Mouse (Mus musculus): ENCODE measurements around the gene Kcnk7. TPM values are rescaled to one million over a fixed set of nuclear protein-coding genes. Genes with fewer than 3 reads are reported as not detected.

Gene Kcnk7
- total RNA-seq, 2 experiments from 2014 or later, result not detected

GRCm38 (mm10) chr19:5756321-5756985 lies 52.3 kb downstream of the Kcnk7 start:
- no peak for DNase-seq

Small RNAs within 50 kb of the gene (microRNA-seq; reads per million reads assigned to microRNA genes)
- gene Mir6987, result 0 reads per million in 2 experiments

Other genes with a start within 250 kb of the Kcnk7 start
- gene Ccdc85b, start 246.5 kb upstream of the Kcnk7 start, total RNA-seq (2021), result 1 to 10 TPM; 8.2 to 9.1 TPM
- 10 to 100 TPM; 53.2 to 54.6 TPM for gene Fibp, start 243.8 kb upstream of the Kcnk7 start, total RNA-seq (2021)
- gene Ctsw, start 235.9 kb upstream of the Kcnk7 start, total RNA-seq (2021), result under 1 TPM in 1 of 2 experiments, not detected in 1; 0.50 TPM
- gene Efemp2, start 230.4 kb upstream of the Kcnk7 start, total RNA-seq (2021), result 10 to 100 TPM; 29.9 to 42.9 TPM
- 10 to 100 TPM; 24.7 to 29.9 TPM for gene Mus81, start 216.0 kb upstream of the Kcnk7 start, total RNA-seq (2021)
- 100 to 1,000 TPM; 305 to 378 TPM for gene Cfl1, start 213.9 kb upstream of the Kcnk7 start, total RNA-seq (2021)
- 1 to 10 TPM in 1 of 2 experiments, under 1 TPM in 1; 0.47 to 1.4 TPM for gene 1700020D05Rik, start 200.6 kb upstream of the Kcnk7 start, total RNA-seq (2021)
- 1 to 10 TPM; 5.1 to 7.2 TPM for gene Snx32, start 193.8 kb upstream of the Kcnk7 start, total RNA-seq (2021)
- not detected for gene Ovol1, start 143.7 kb upstream of the Kcnk7 start, total RNA-seq (2021)
- gene Ap5b1, start 136.3 kb upstream of the Kcnk7 start, total RNA-seq (2021), result 1 to 10 TPM; 1.6 to 2.7 TPM
- 10 to 100 TPM; 44.9 to 50.4 TPM for gene Rnaseh2c, start 102.5 kb upstream of the Kcnk7 start, total RNA-seq (2021)
- gene Kat5, start 94.1 kb upstream of the Kcnk7 start, total RNA-seq (2021), result 10 to 100 TPM; 31.6 to 39.9 TPM
- 10 to 100 TPM; 20.0 to 28.8 TPM for gene Rela, start 66.9 kb upstream of the Kcnk7 start, total RNA-seq (2021)
- gene Sipa1, start 40.7 kb upstream of the Kcnk7 start, total RNA-seq (2021), result 10 to 100 TPM; 25.5 to 36.6 TPM
- gene Map3k11, start 15.6 kb upstream of the Kcnk7 start, total RNA-seq (2021), result 10 to 100 TPM; 19.3 to 25.0 TPM
- gene Pcnx3, start 15.5 kb upstream of the Kcnk7 start, total RNA-seq (2021), result 10 to 100 TPM; 19.5 to 32.5 TPM
- gene Ehbp1l1, start 21.9 kb downstream of the Kcnk7 start, total RNA-seq (2021), result 100 to 1,000 TPM; 280 to 285 TPM
- gene Fam89b, start 25.3 kb downstream of the Kcnk7 start, total RNA-seq (2021), result 10 to 100 TPM; 43.1 to 44.9 TPM
- gene Ltbp3, start 36.5 kb downstream of the Kcnk7 start, total RNA-seq (2021), result 100 to 1,000 TPM in 1 of 2 experiments, 10 to 100 TPM in 1; 88.0 to 113 TPM
- gene Scyl1, start 67.1 kb downstream of the Kcnk7 start, total RNA-seq (2021), result 10 to 100 TPM; 56.0 to 59.6 TPM
- 10 to 100 TPM in 1 of 2 experiments, 1 to 10 TPM in 1; 7.4 to 10.3 TPM for gene Frmd8, start 170.9 kb downstream of the Kcnk7 start, total RNA-seq (2021)
- gene Slc25a45, start 173.4 kb downstream of the Kcnk7 start, total RNA-seq (2021), result 1 to 10 TPM; 2.6 to 3.5 TPM
- gene Tigd3, start 189.8 kb downstream of the Kcnk7 start, total RNA-seq (2021), result under 1 TPM; 0.82 to 0.95 TPM
- 10 to 100 TPM; 86.8 to 90.9 TPM for gene Dpf2, start 208.6 kb downstream of the Kcnk7 start, total RNA-seq (2021)
- gene Cdc42ep2, start 220.4 kb downstream of the Kcnk7 start, total RNA-seq (2021), result 10 to 100 TPM; 16.6 to 20.9 TPM

All from gastrocnemius, postnatal 10 days (tissue).